8 mouse cellular contexts compared by ENCODE assay signal in the genomic region with DNA sequence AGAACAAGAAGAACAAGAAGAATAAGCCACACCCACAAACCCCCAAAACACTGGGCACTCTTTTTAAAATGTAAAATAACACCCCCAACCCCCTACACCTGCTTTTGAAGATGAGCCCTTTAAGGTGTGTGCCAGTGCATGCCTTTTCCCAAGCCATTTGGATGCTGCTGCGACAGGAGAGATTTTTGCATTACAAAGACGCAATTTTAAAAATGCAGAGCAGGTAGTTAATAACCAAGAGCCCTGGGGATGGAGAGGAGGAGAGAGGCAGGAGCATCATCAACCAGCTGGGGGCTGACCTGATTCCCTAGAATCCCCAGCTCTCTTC. TPM values are rescaled to one million over a fixed set of nuclear protein-coding genes. Genes with fewer than 3 reads are reported as not detected.
DNase-seq lines count a peak whose midpoint lies in the region; ATAC-seq and TF ChIP-seq lines count a peak whose summit lies in the region.

A gene (plus strand): TSS at position 310 of the 328 bp plus-strand sequence.

- no peaks in the 10 kb centered on the region for H3K36me3 ChIP-seq in kidney, postnatal 0 days (ENCODE audit: insufficient read depth, low read length)
- H3K36me3 ChIP-seq in forebrain, embryonic 10.5 days (replicated peaks), result no peaks in the 10 kb centered on the region
- no peaks in the 10 kb centered on the region for H3K36me3 ChIP-seq in midbrain, postnatal 0 days (ENCODE audit: insufficient read depth, low read length)

- H3K9me3 ChIP-seq in kidney, postnatal 0 days (replicated peaks; ENCODE audit: low read length), result no peaks in the 10 kb centered on the region
- H3K9me3 ChIP-seq in forebrain, embryonic 10.5 days, result no peaks in the 10 kb centered on the region
- no peaks in the 10 kb centered on the region for H3K9me3 ChIP-seq in midbrain, postnatal 0 days (ENCODE audit: low read length)

- no peak for DNase-seq in kidney, postnatal 0 days (ENCODE audit: low spot score)
- no peak for DNase-seq in kidney, adult 11 months
- no peak for DNase-seq in forebrain, embryonic 10.5 days (ENCODE audit: extremely low spot score, low spot score)
- no peak for DNase-seq in layer of hippocampus, postnatal 10 days (ENCODE audit: low spot score in 2 of 2)
- no peak for DNase-seq in midbrain, postnatal 0 days (ENCODE audit: low spot score)
- no peak for DNase-seq in embryo, embryonic 11 days
- no peak for DNase-seq in thymus, postnatal 10 days (ENCODE audit: low spot score in 2 of 2)

- no peak for ATAC-seq in kidney, postnatal 0 days (replicated peaks; ENCODE audit: low FRiP score, low read depth)
- no peak; the same call in 1 of the 2 replicates for ATAC-seq in midbrain, postnatal 0 days (ENCODE audit: low FRiP score)
- no peak for ATAC-seq in megakaryocyte, adult 5-6 weeks (ENCODE audit: poor library complexity, severe bottlenecking)

- H3K4me1 ChIP-seq in kidney, postnatal 0 days (replicated peaks; ENCODE audit: insufficient read depth, low read length), result 0 out of 2 replicates have a peak, but pooled peaks cover 3% of the 10 kb centered on the region
- H3K4me1 ChIP-seq in forebrain, embryonic 10.5 days, result peaks cover 39% of the 10 kb centered on the region
- peaks cover 7% of the 10 kb centered on the region for H3K4me1 ChIP-seq in midbrain, postnatal 0 days (ENCODE audit: insufficient read depth, low read length)

- peak within 1 kb of the TSS; percentile 28 for H3K4me3 ChIP-seq in kidney, postnatal 0 days (replicated peaks; ENCODE audit: low read depth, low read length)
- H3K4me3 ChIP-seq in forebrain, embryonic 10.5 days, result peak within 1 kb of the TSS; percentile 75
- H3K4me3 ChIP-seq in midbrain, postnatal 0 days (ENCODE audit: low read depth, low read length), result peak within 1 kb of the TSS; percentile 57

- H3K9ac ChIP-seq in kidney, postnatal 0 days (ENCODE audit: low read depth, low read length), result no peak within 1 kb of the TSS
- H3K9ac ChIP-seq in midbrain, postnatal 0 days (replicated peaks; ENCODE audit: low read length, poor library complexity, severe bottlenecking), result peak within 1 kb of the TSS; percentile 89

- H3K27ac ChIP-seq in kidney, postnatal 0 days, result no peak within 1 kb of the TSS
- peak within 1 kb of the TSS; percentile 96 for H3K27ac ChIP-seq in forebrain, embryonic 10.5 days
- H3K27ac ChIP-seq in midbrain, postnatal 0 days (ENCODE audit: low read depth, low read length), result peak within 1 kb of the TSS; percentile 97

- peak within 1 kb of the TSS; percentile 59 for H3K4me2 ChIP-seq in kidney, postnatal 0 days (ENCODE audit: low read length)
- peak within 1 kb of the TSS; percentile 74 for H3K4me2 ChIP-seq in midbrain, postnatal 0 days (ENCODE audit: low read depth, low read length, poor library complexity, severe bottlenecking)

- 0% methylated on average over 2 of the region's 2 CpGs for WGBS in kidney, postnatal 0 days
- WGBS in forebrain, embryonic 10.5 days, result 2% methylated on average over 2 of the region's 2 CpGs
- whole genome bisulfite sequencing in midbrain, postnatal 0 days, result 0% methylated on average over 2 of the region's 2 CpGs

- TF ChIP-seq CTCF in kidney, postnatal 0 days (IDR thresholded peaks at IDR 0.05; ENCODE audit: low read depth), result no peak
- no peak; the same call in 1 of the 2 replicates for TF ChIP-seq CTCF in midbrain, postnatal 0 days (IDR thresholded peaks at IDR 0.05)

- H3K27me3 ChIP-seq in kidney, postnatal 0 days (ENCODE audit: insufficient read depth, low read length), result peaks cover 11% of the 10 kb centered on the region; the same call in 1 of the 2 replicates
- peaks cover 33% of the 10 kb centered on the region for H3K27me3 ChIP-seq in forebrain, embryonic 10.5 days (ENCODE audit: poor library complexity, severe bottlenecking)
- no peaks in the 10 kb centered on the region for H3K27me3 ChIP-seq in midbrain, postnatal 0 days (ENCODE audit: insufficient read depth, low read length)

RNA-seq across cellular contexts. Expression of the gene that starts here (rescaled TPM):
- 0.38 and 0.51 TPM in 2 replicates for polyA plus RNA-seq in kidney, postnatal 0 days (2015; fragmentation: Nextera tagmentation; extraction: Ambion mirVana)
- polyA plus RNA-seq in forebrain, embryonic 10.5 days (2016; fragmentation: Nextera tagmentation; extraction: Ambion mirVana), result 7.7 and 8.2 TPM in 2 replicates
- total RNA-seq in layer of hippocampus, postnatal 10 days (2021), result 100 to 1,000 TPM; 176 to 181 TPM
- total RNA-seq in midbrain, postnatal 0 days (2014; rRNA removed), result 157 and 180 TPM in 2 replicates
- polyA plus RNA-seq in midbrain, postnatal 0 days (2015; fragmentation: Nextera tagmentation; extraction: Ambion mirVana), result 36.5 and 36.7 TPM in 2 replicates
- not detected in 2 replicates for total RNA-seq in megakaryocyte, adult 5-6 weeks (2015)
- not detected in 2 replicates for total RNA-seq in megakaryocyte, adult 5-6 weeks (2017)

Comparison
In these comparisons a context has a peak if more than half of its experiments do, and no peak if none do; other contexts are left out.
1. RNA of the gene that starts here (total RNA-seq): 176 to 181 TPM in layer of hippocampus, postnatal 10 days and 157 to 180 TPM in midbrain, postnatal 0 days; not detected in megakaryocyte, adult 5-6 weeks; every median in the first group is over 100 times any median in the second.
2. Peak in every context shown above with its lines, with median percentiles within 50 percentile points of each other: H3K4me3 ChIP-seq.